Mouse (Mus musculus): ENCODE measurements around the gene Akap13. TPM values are rescaled to one million over a fixed set of nuclear protein-coding genes. Genes with fewer than 3 reads are reported as not detected.

Gene Akap13
- total RNA-seq, 2 experiments from 2014 or later: 63.8 to 73.6 TPM

GRCm38 (mm10) chr7:75793654-75794335 is 338.5 kb downstream of the Akap13 start:
- DNase-seq: no peak

GRCm38 (mm10) chr7:75795106-75795505 is 339.8 kb downstream of the Akap13 start:
- DNase-seq: no peak

- DNase-seq: peak in 1 of 2 experiments; percentile 42
Measured at GRCm38 (mm10) chr7:75796474-75796873, 341.1 kb downstream of the Akap13 start.

GRCm38 (mm10) chr7:75800530-75800929 is 345.2 kb downstream of the Akap13 start:
- no peak for DNase-seq

- no peak for DNase-seq
Measured at GRCm38 (mm10) chr7:75801022-75801421, 345.7 kb downstream of the Akap13 start.

- DNase-seq: no peak
Measured at GRCm38 (mm10) chr7:75801621-75802358, 346.5 kb downstream of the Akap13 start.

GRCm38 (mm10) chr7:75802887-75803286 is 347.6 kb downstream of the Akap13 start:
- no peak for DNase-seq

Small RNA genes lying within 50 kb of the gene (microRNA-seq; reads per million reads assigned to microRNA genes)
- gene Gm23251: 0 reads per million in 2 experiments

Other genes starting within 250 kb of the Akap13 start
- gene Sv2b, start 146.3 kb upstream of the Akap13 start, total RNA-seq (2021): under 1 TPM; 0.31 to 0.47 TPM

Data from heart, adult 18-20 months (tissue).